Mouse (Mus musculus): ENCODE measurements around the gene Zswim5. TPM values are rescaled to one million over a fixed set of nuclear protein-coding genes. Genes with fewer than 3 reads are reported as not detected.

Zswim5 gene
- total RNA-seq, 2 experiments from 2014 or later = 3.6 to 5.1 TPM

- DNase-seq = no peak
These were observed 128.6 kb downstream of the Zswim5 start for GRCm38 (mm10) chr4:117005611-117006400.

GRCm38 (mm10) chr4:117007058-117007457 is 129.9 kb downstream of the Zswim5 start:
- no peak for DNase-seq

GRCm38 (mm10) chr4:117010231-117010630 is 133.1 kb downstream of the Zswim5 start:
- no peak for DNase-seq

DNA sequence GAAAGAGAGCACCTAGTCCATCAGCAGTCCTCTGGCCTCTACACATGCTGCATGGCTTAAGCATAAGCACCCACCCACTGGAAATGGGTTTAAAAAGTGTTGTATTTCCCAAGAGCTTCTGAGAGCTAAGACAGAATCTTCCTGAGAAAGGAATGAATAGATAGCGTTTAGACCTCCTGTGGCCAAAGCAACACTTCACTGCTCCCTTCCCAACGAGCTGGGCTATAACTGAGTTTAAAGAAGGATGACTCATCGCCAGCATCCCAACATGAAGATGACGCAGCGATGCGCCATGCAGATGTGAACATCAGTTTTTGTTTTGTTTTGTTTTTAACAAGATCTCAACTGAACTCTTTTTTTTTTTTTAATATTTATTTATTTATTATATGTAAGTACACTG is 136.4 kb downstream of the Zswim5 start:
- no peak for DNase-seq

DNA sequence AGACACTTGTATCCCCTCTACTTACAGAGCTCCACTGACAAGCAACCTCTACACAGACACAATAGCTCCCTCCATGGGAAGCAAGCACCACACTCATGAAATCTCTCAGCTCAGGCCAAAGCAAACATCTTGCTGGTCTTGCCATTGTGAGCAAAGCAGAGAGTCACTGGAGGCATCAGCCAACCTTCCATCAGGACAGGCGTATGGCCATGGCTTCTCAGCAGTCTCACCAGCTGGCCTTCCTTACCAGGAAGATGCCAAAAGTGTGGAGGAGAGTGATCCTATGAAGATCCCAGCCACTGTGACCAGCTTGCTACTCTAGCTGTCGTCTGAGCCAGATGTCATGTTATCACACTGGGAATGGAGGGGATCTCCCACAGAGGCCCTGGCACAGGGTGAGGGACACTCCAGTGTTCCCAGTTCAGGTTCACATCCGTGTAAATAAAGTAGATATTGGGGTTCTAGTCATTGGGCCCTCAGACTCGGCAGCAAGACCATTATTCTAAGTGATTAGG is 137.8 kb downstream of the Zswim5 start:
- DNase-seq = no peak

- DNase-seq = no peak
These were observed 140.6 kb downstream of the Zswim5 start for GRCm38 (mm10) chr4:117017738-117018137.

GRCm38 (mm10) chr4:117018327-117018726 is 141.2 kb downstream of the Zswim5 start:
- no peak for DNase-seq

- DNase-seq = peak; percentile 94
These were observed 142.3 kb downstream of the Zswim5 start, which contains the start of gene Eif2b3 for GRCm38 (mm10) chr4:117019206-117020134. TSS of gene Eif2b3 (plus strand) at chr4:117019402.

- no peak for DNase-seq
These were observed 146.3 kb downstream of the Zswim5 start for GRCm38 (mm10) chr4:117023469-117023868.

DNA sequence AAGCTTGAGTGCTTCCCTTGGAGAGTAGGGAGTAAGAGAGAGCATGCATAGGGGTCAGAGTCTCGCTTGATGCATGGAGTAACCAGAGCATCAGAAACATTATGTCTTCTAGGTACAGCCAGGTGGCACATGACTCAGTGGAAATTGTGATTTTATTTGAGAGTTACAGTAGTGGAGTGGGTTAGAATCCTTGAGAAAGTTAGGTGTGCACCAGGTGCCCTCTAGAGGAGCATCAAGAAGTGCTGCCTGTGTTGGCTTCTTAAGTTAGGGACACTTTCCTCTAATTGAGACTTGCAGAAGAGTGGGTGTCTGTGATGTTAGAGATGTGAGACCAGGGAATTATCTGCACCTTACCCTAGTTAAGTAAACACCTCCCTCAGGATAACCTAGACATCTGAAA is 153.9 kb downstream of the Zswim5 start:
- no peak for DNase-seq

Other genes starting within 250 kb of the Zswim5 start
- 10 to 100 TPM; 29.8 to 35.0 TPM for gene Nasp, start 249.4 kb upstream of the Zswim5 start, total RNA-seq (2021)
- 100 to 1,000 TPM; 864 to 917 TPM for gene Akr1a1, start 225.7 kb upstream of the Zswim5 start, total RNA-seq (2021)
- 100 to 1,000 TPM; 682 to 824 TPM for gene Prdx1, start 191.8 kb upstream of the Zswim5 start, total RNA-seq (2021)
- 10 to 100 TPM; 32.9 to 33.5 TPM for gene Mmachc, start 169.0 kb upstream of the Zswim5 start, total RNA-seq (2021)
- 10 to 100 TPM; 16.2 to 19.2 TPM for gene Ccdc163, start 168.9 kb upstream of the Zswim5 start, total RNA-seq (2021)
- gene Tesk2, start 156.4 kb upstream of the Zswim5 start, total RNA-seq (2021) = 1 to 10 TPM; 2.9 to 5.9 TPM
- gene Toe1, start 69.7 kb upstream of the Zswim5 start, total RNA-seq (2021) = 10 to 100 TPM; 16.9 to 20.8 TPM
- gene Mutyh, start 69.7 kb upstream of the Zswim5 start, total RNA-seq (2021) = 1 to 10 TPM; 2.4 to 3.2 TPM
- 1 to 10 TPM; 1.9 to 2.6 TPM for gene Hpdl, start 55.7 kb upstream of the Zswim5 start, total RNA-seq (2021)
- gene Urod, start 117.0 kb downstream of the Zswim5 start, total RNA-seq (2021) = 100 to 1,000 TPM in 1 of 2 experiments, 10 to 100 TPM in 1; 97.9 to 126 TPM
- 10 to 100 TPM; 22.5 to 26.9 TPM for gene Hectd3, start 117.9 kb downstream of the Zswim5 start, total RNA-seq (2021)
- 10 to 100 TPM; 29.0 to 33.6 TPM for gene Eif2b3, start 142.0 kb downstream of the Zswim5 start, total RNA-seq (2021)
- 1 to 10 TPM; 3.5 to 4.5 TPM for gene Ptch2, start 218.7 kb downstream of the Zswim5 start, total RNA-seq (2021)
- gene Btbd19, start 248.3 kb downstream of the Zswim5 start, total RNA-seq (2021) = 1 to 10 TPM; 7.0 to 7.9 TPM
- gene Tctex1d4, start 249.4 kb downstream of the Zswim5 start, total RNA-seq (2021) = not detected

Data from adrenal gland, postnatal 36 days (tissue).